Mouse (Mus musculus): ENCODE measurements around the gene Slamf9. TPM values are rescaled to one million over a fixed set of nuclear protein-coding genes. Genes with fewer than 3 reads are reported as not detected.

The Slamf9 gene
- total and polyA plus RNA-seq, 3 experiments = 3.2 to 7.9 (median 4.5) TPM

DNA sequence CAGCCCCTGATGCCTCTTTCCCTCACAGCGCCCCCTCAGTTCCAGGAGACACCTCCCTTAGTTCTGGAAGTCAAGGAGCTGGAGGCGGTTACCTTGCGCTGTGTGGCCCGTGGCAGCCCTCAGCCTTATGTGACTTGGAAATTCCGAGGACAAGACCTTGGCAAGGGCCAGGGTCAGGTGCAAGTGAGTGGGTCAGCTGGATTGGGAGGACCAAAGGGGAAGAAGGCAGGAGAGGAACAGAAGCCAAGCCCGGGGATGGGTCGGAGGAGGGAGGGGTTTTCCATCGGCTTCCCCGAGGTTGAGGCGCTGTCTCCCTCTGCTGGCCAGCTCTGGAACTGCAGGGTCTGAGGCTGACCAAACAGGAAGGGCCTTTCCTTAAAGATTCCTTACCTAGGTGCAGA, 15.1 kb downstream of the Slamf9 start:
- peak; percentile 86 for DNase-seq

DNA sequence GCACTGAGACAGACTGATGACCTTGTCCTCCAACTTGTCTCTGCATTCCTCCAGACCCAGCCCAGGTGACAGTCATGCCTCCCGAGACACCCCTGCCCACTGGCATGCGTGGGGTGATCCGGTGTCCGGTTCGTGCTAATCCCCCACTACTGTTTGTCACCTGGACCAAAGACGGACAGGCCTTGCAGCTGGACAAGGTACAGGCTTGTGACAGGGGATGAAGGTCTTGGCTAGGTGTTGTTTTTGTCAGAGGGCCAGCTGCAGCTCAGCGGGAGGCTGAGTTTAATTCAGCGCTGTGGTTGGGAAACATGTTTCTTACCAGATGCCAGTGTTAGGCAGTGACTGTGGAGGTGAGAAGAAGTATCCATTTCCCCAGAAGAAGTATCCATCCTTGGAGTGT, 16.9 kb downstream of the Slamf9 start:
- DNase-seq = no peak

GRCm38 (mm10) chr1:172493516-172493915, 18.4 kb downstream of the Slamf9 start:
- no peak for DNase-seq

- no peak for DNase-seq
These were observed 20.9 kb downstream of the Slamf9 start for GRCm38 (mm10) chr1:172496030-172496429.

DNA sequence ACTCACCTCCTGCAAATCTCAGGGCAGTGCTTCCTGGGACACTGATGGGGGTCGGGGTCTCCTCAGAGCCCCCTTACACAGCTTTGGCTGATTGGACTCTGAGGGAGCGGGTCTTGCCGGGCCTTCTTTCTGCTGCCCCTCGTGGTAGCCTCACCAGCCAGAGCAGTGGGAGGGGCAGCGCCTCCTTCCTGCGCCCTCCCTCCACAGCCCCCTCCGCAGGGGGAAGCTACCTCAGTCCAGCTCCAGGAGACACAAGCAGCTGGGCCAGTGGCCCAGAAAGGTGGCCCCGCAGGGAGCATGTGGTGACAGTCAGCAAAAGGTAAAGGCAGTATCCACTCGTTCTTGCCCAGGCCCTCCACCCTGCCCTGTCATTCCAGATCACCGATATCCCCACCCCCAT, 22.3 kb downstream of the Slamf9 start:
- no peak for DNase-seq

DNA sequence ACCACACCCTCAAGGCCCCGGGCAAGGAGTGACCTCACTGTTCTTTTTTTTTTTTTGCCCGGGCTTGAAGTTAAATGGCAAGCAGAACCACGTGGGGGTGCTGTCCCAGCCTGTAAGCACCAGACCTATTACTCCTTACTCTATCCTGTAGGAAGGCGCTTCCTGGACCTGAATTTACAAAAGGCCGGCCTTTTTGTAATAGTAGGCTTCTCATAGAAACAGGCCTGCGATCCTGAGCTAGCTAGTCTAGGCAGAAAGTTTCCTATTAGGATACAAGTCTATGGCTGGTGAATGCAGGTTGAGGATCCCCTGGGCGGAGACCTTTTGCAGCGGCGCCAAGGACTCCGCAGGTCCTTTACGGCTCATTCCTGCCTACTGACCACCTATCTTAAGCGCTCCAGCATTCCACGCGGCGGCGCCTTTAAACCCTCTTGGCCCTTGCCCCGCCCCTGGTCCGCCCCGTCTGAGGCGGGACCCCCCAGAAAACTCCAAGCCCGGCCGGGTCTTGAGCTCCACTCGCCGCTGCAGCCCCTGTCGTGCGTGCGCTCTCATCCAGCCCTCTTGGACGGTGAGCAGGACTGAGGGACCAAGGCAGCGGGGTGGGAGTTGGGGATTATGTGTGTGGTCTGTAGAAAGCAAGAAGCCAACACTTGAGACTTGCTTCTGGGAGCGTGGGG, 24.7 kb downstream of the Slamf9 start, which contains the start of gene Tagln2:
Tagln2 (plus strand) TSS at position 283 of the 677 bp plus-strand sequence.
- peak; percentile 91 for DNase-seq

GRCm38 (mm10) chr1:172500451-172501370, 25.6 kb downstream of the Slamf9 start:
- DNase-seq = peak; percentile 87

DNA sequence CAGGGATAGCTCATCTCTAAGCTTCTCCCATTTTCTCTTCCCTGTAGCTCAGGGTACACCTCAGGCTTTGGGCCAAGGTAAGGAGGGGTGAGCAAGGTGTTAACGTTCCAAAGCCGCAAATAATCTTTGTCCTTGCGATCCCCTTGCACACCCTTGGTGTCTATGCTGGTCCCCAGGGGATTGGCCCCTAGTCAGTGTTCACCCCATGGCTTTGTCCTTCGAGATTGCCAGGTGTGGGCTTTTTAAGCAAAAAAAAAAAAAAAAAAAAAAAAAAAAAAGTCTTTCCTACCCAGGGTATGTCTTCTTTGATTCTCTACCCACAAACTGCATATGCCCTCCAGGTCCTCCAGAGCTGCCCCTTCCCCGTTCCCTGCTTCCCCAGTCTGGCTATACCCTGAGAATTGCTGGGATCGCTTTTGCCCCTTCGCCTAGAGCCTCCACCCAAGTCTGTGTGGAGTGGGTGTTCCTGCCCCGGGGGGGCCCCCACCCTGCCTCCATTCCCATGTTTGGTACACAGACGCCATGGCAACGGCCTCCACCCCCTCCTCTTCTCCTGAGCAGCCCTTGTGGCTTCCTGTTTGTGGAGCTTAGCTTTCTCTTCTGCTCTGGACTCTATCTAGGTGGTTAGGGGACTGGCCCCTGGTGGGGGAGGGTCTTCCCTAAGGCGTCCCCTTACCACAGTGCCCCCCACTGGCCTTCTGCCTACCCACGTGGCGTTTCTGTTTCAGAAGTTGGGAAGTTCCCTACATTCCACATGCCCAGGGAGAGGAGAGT, 26.4 kb downstream of the Slamf9 start:
- DNase-seq = peak; percentile 72

GRCm38 (mm10) chr1:172502145-172503110, 27.3 kb downstream of the Slamf9 start:
- DNase-seq = no peak

- DNase-seq = peak; percentile 37
These were observed 28.2 kb downstream of the Slamf9 start for GRCm38 (mm10) chr1:172503111-172503997.

GRCm38 (mm10) chr1:172504756-172505155, 29.6 kb downstream of the Slamf9 start:
- no peak for DNase-seq

DNA sequence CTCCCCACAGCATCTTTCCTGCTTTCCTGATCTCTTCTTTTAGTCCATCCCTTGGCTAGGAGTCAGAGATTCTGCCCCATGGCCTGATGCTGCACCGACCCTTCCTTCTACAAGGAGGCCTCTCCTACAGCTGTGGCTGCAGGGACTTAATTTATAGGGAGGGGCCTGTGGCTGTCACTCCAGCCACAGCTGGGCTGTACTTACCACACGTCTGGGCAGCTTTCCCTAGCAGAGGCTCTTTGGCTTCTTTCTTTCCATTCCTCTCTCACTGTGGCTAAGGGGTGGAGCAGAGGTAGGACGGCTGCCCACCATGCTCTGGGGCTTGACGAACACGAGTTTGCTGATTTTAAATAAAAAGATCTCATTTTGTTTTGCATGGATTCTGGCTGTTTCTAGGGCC, 31.8 kb downstream of the Slamf9 start:
- DNase-seq = no peak

DNA sequence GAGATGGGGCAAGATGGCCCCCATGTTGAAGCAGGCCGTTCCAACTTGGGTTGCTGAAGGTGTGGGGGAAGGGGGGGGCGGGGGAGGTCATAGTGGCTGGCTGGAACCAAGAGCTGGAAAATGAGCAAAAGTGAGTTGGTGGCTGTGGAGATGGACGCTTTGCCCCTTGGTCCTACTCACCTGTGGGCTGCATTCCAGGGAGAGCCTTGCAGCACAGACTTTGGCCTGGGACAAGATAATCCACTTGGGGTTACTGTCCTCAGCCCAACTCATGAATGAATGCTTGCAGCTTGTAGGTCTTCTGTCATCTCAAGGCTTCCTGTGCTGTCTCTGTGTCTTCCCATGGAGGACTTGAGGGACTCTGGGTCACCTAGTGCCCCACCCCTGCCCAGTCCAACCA, 32.5 kb downstream of the Slamf9 start:
- DNase-seq = no peak

DNA sequence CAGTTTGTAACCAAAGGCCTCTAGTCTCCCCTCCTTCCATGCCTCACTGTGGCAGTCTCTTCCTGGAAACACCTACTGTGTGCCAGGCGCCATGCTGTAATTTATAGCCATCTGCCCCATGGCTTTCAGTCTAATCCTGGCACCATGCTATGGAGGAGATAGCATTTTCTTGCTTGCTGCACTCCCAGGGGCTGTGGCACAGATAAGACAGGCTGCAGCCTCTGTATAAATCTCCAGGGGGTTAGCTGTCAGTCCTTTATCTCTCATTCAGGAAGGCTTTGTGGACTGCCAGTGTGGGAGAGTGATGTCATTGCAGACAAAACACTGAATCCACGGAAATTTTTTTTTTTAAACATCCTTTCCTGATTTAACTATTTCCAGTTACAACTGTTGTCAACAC, 33.0 kb downstream of the Slamf9 start:
- DNase-seq = no peak

DNA sequence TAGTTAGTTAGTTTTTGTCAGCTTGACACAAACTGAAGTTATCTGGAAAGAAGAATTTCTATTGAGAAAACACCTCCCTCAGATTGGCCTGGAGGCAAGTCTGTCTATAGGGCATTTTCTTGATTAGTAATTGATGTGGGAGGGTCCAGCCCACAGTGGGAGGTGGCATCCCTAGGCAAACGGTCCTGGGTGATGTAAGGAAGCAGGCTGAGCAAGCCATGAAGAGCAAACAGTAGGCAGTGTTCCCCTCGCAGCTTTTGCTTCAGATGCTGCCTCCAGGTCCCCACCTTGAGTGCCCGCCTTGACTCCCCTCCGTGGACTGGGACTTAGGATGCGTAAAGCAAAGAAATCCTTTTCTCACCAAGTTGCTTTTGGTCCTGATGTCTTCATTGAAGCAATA, 34.1 kb downstream of the Slamf9 start:
- DNase-seq = no peak

DNA sequence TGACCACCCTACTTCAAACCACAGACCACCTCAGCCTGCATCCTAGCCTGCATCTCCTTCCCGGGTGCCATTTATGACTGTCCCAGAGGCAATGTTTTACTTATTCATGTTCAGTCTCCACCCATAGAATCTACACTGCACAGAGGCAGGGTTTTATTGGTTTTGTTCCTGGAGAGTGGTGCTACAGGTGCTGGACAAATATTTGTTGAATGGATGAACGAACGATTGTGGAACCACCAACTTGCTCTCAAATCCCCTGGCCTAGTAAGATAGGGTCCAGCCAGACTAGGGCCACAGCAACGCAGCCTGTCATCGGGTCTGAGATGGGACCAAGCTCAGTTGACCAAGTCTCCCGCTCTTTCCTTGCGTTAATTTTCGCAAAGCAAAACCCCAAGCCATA, 34.8 kb downstream of the Slamf9 start:
- DNase-seq = no peak

GRCm38 (mm10) chr1:172510421-172510972, 35.3 kb downstream of the Slamf9 start:
- DNase-seq = no peak

GRCm38 (mm10) chr1:172512962-172513361, 37.8 kb downstream of the Slamf9 start:
- peak; percentile 83 for DNase-seq

GRCm38 (mm10) chr1:172513525-172514212, 38.5 kb downstream of the Slamf9 start:
- DNase-seq = peak; percentile 69
